Mouse (Mus musculus): Measurements from ENCODE around the gene Thra. TPM values are rescaled to one million over a fixed set of nuclear protein-coding genes. Genes with fewer than 3 reads are reported as not detected.

Thra gene
- polyA plus RNA-seq (2014; fragmentation: Nextera tagmentation; extraction: Ambion mirVana), result 32.0 and 34.7 TPM in 2 replicates

DNA sequence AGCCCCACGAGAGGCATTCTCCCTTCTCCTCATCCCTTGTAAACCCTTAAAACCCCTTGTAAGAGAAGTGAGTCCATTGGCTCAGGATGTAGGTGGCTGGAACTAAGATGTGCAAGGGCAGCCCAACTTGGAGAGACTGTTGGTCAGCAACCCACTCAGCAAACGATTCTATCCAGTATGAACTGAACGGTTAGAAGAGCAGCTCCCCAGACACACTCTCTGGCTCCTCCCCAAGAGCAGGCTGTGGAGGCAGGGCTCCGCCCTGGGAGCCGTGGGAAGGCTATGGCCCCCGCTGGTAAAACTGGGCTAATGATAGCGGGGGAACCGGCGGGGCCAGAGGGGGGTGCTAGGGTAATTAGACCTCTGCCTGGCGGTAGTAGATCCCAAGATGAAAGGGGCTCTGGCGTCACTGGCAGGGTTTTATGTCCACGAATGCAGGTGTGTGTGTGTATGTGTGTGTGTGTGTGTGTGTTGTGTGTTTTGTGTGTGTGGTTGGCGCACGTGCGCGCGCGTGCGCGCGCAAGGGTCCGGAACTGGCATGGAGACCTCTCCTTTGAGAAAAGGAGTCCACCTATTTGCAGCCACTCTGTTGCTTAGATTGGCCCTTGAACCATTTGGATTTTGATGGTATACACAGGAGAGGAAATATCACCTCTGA lies at the start of gene Thra:
Thra (plus strand) TSS at position 246 of the 658 bp plus-strand sequence.
- DNase-seq (ENCODE audit: low spot score), result peak; percentile 77
- Histone ChIP-seq H3K9ac (ENCODE audit: low read length) (peak within 1 kb of the TSS; percentile 92), H3K36me3 (ENCODE audit: control insufficient read depth, insufficient read depth, low read length) (no peaks in the 10 kb centered on the region), H3K9me3 (ENCODE audit: control insufficient read depth, low read length) (no peaks in the 10 kb centered on the region), H3K27me3 (ENCODE audit: control insufficient read depth, insufficient read depth, low read length) (no peaks in the 10 kb centered on the region), H3K27ac (ENCODE audit: low read depth, low read length) (peak within 1 kb of the TSS; percentile 89), H3K4me3 (ENCODE audit: low read depth, low read length) (peak within 1 kb of the TSS; percentile 89), H3K4me1 (ENCODE audit: control insufficient read depth, insufficient read depth, low read length) (peaks cover 44% of the 10 kb centered on the region), H3K4me2 (ENCODE audit: low read depth) (peak within 1 kb of the TSS; percentile 74)
- WGBS, result 2% methylated on average over 22 of the region's 22 CpGs
- peak; percentile 32; the same call in 1 of the 2 replicates for ATAC-seq (ENCODE audit: insufficient read depth, low FRiP score, low TSS enrichment)

DNA sequence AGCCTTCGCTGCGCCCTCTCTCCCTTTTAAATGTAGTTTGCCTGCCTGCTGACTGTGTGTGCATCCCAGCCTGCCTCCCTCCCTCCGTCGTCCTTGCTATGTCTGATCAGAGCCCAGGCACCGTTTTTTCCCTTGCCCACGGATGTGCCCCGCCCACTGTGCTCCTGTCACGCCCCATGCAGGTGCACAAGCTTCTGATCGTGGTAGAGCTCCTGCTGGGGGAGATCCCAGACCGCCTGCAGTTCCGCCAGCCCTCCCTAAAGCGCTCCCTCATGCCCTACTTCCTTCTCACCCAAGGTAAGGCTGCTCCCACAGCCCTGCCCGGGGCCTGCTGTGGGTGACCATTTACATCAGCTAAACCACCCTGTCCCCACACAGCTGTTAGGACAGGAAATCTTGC lies 47.2 kb upstream of the Thra start:
- ATAC-seq (ENCODE audit: insufficient read depth, low FRiP score, low TSS enrichment) (no peak), DNase-seq (ENCODE audit: low spot score) (no peak)
- H3K27ac ChIP-seq (ENCODE audit: low read depth, low read length), result no peak overlapping the region
- no peak overlapping the region for H3K9ac ChIP-seq (ENCODE audit: low read length)
- H3K4me2 ChIP-seq (ENCODE audit: low read depth), result no peak overlapping the region
- WGBS, result 79% methylated on average over 13 of the region's 13 CpGs
- no peaks in the 10 kb centered on the region for H3K9me3 ChIP-seq (ENCODE audit: control insufficient read depth, low read length)
- H3K36me3 ChIP-seq (ENCODE audit: control insufficient read depth, insufficient read depth, low read length), result peaks cover 27% of the 10 kb centered on the region
- no peaks in the 10 kb centered on the region for H3K27me3 ChIP-seq (ENCODE audit: control insufficient read depth, insufficient read depth, low read length)
- no peaks in the 10 kb centered on the region for H3K4me1 ChIP-seq (ENCODE audit: control insufficient read depth, insufficient read depth, low read length)
- H3K4me3 ChIP-seq (ENCODE audit: low read depth, low read length), result no peak overlapping the region

DNA sequence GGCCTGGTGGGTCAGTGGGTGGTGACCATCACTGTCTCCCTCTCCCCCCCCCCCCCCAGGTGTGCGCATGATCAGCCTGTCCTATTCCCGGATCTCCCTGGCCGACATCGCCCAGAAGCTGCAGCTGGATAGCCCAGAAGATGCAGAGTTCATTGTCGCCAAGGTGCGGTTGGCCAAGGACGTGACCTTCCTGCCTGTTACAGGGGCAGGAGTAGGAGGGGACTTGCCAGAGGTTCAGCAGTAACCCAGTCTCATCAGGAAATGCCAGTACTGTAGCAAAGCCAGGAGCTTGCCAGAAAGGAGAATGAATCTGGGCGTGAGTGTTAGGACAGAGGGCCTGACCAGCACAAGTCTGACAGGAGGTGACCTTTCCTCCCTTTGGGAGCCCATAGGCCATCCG lies 46.7 kb upstream of the Thra start:
- peaks cover 27% of the 10 kb centered on the region for H3K36me3 ChIP-seq (ENCODE audit: control insufficient read depth, insufficient read depth, low read length)
- DNase-seq (ENCODE audit: low spot score), result no peak
- no peak overlapping the region for H3K4me2 ChIP-seq (ENCODE audit: low read depth)
- H3K4me3 ChIP-seq (ENCODE audit: low read depth, low read length), result no peak overlapping the region
- H3K9me3 ChIP-seq (ENCODE audit: control insufficient read depth, low read length), result no peaks in the 10 kb centered on the region
- H3K4me1 ChIP-seq (ENCODE audit: control insufficient read depth, insufficient read depth, low read length), result no peaks in the 10 kb centered on the region
- H3K9ac ChIP-seq (ENCODE audit: low read length), result no peak overlapping the region
- no peak for ATAC-seq (ENCODE audit: insufficient read depth, low FRiP score, low TSS enrichment)
- WGBS, result 94% methylated on average over 9 of the region's 9 CpGs
- H3K27ac ChIP-seq (ENCODE audit: low read depth, low read length), result no peak overlapping the region
- H3K27me3 ChIP-seq (ENCODE audit: control insufficient read depth, insufficient read depth, low read length), result no peaks in the 10 kb centered on the region

DNA sequence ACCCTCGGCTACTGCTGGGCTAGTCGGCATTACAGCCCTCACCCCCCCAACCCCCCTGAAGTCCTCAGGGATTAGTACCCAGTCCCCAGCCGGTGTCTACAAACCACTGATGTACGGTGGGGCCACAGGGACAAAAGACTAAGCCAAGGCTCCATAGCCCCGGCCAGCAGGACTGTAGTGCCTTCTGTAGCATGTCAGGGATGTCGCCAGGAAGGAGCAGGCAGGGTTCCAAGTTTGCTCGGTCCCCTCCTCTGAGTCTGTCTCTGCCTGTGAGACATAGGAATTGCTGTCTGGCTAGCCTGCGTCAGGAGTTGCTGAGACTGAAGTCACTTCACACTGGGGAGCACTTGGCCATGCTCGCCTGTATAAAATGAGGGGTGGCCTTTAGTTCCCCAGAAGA lies 46.1 kb upstream of the Thra start:
- Histone ChIP-seq H3K27ac (ENCODE audit: low read depth, low read length) (no peak overlapping the region), H3K4me2 (ENCODE audit: low read depth) (no peak overlapping the region), H3K4me1 (ENCODE audit: control insufficient read depth, insufficient read depth, low read length) (no peaks in the 10 kb centered on the region), H3K9ac (ENCODE audit: low read length) (no peak overlapping the region), H3K9me3 (ENCODE audit: control insufficient read depth, low read length) (no peaks in the 10 kb centered on the region), H3K27me3 (ENCODE audit: control insufficient read depth, insufficient read depth, low read length) (no peaks in the 10 kb centered on the region), H3K36me3 (ENCODE audit: control insufficient read depth, insufficient read depth, low read length) (peaks cover 27% of the 10 kb centered on the region), H3K4me3 (ENCODE audit: low read depth, low read length) (no peak overlapping the region)
- DNase-seq (ENCODE audit: low spot score) (no peak), ATAC-seq (ENCODE audit: insufficient read depth, low FRiP score, low TSS enrichment) (no peak)
- WGBS, result 86% methylated on average over 9 of the region's 9 CpGs

DNA sequence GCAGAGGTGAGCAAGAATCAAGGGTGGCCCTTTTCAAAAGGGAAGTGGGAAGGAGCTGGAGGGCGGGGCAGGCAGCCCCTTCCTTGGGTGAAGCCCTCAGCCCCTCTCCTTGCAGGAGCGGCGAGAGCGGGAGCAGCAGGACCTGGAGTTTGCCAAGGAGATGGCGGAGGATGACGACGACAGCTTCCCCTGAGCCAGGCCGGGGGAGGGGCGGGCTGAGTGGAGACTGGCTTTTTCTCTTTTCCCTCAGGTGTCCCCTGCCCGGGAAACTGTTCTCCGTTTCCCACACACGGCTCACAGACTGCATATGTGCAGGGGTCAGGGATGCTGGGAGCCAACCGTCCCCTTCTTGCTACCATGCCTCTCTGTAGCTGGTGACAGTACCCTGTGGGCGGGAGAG lies 45.0 kb upstream of the Thra start:
- H3K4me3 ChIP-seq (ENCODE audit: low read depth, low read length), result no peak overlapping the region
- ATAC-seq (ENCODE audit: insufficient read depth, low FRiP score, low TSS enrichment) (no peak), DNase-seq (ENCODE audit: low spot score) (no peak)
- no peaks in the 10 kb centered on the region for H3K9me3 ChIP-seq (ENCODE audit: control insufficient read depth, low read length)
- WGBS, result 75% methylated on average over 14 of the region's 14 CpGs
- peaks cover 26% of the 10 kb centered on the region for H3K36me3 ChIP-seq (ENCODE audit: control insufficient read depth, insufficient read depth, low read length)
- no peaks in the 10 kb centered on the region for H3K27me3 ChIP-seq (ENCODE audit: control insufficient read depth, insufficient read depth, low read length)
- H3K4me1 ChIP-seq (ENCODE audit: control insufficient read depth, insufficient read depth, low read length), result no peaks in the 10 kb centered on the region
- no peak overlapping the region for H3K27ac ChIP-seq (ENCODE audit: low read depth, low read length)
- H3K9ac ChIP-seq (ENCODE audit: low read length), result no peak overlapping the region
- no peak overlapping the region for H3K4me2 ChIP-seq (ENCODE audit: low read depth)

DNA sequence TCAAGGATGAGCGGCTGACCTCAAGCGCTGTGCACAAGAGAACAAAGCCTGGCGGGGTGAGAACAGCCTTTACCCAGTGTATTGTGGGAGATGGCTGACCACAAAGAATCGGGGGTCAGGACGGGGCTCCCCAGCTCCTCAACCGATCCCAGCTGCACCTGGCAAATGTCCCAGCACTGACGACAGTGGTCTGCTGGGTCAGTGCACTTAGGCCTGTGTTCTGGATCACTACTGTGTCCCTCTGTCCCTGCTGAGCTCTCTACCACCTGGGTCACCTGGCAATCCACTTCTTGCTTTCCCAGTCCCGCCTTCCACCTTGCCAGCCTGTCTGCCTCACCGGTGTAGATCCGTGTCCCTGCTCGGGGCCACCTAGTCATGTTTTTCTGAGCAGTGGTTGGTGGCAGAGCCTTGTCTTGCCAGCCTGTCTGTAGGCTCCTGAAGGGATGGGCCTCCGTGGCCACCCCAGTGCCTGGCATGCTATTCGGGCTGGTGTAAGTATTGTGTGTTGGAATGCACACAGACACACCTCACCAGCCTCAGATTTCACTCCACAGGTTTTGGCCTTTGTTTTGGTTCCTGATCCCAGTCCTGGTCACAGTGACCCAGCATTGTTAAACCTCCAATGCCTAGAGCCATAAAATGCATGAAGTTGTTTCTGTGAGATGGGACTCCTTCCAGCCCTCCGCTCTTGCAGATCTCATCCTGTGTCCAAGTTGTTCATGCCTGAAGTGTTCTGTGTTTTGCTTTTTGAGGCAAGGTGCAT lies 43.8 kb upstream of the Thra start:
- H3K4me3 ChIP-seq (ENCODE audit: low read depth, low read length), result no peak overlapping the region
- no peak overlapping the region for H3K27ac ChIP-seq (ENCODE audit: low read depth, low read length)
- no peaks in the 10 kb centered on the region for H3K27me3 ChIP-seq (ENCODE audit: control insufficient read depth, insufficient read depth, low read length)
- ATAC-seq (ENCODE audit: insufficient read depth, low FRiP score, low TSS enrichment), result no peak
- H3K9ac ChIP-seq (ENCODE audit: low read length), result no peak overlapping the region
- H3K4me2 ChIP-seq (ENCODE audit: low read depth), result no peak overlapping the region
- peaks cover 20% of the 10 kb centered on the region for H3K36me3 ChIP-seq (ENCODE audit: control insufficient read depth, insufficient read depth, low read length)
- no peaks in the 10 kb centered on the region for H3K4me1 ChIP-seq (ENCODE audit: control insufficient read depth, insufficient read depth, low read length)
- 90% methylated on average over 14 of the region's 14 CpGs for WGBS
- DNase-seq (ENCODE audit: low spot score), result no peak
- H3K9me3 ChIP-seq (ENCODE audit: control insufficient read depth, low read length), result no peaks in the 10 kb centered on the region

DNA sequence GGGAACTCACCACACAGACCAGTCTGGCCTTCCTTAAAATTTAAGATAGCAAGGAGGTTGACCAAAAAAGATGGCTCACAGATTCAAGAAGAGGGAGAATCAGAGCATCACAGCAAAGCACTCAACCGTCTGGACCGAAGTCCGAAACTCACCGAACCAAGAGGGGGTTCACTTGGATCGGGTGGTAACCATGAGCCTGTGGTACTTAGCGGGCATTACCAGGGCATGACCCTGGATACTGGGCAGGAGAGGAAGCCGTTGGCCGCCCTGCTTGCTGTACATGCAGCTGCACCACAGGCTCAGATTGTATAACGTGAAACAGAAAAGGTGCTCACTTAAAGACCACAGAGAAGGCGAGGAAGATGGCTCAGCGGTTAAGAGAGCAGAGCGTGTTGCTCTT lies 43.2 kb upstream of the Thra start:
- no peak overlapping the region for H3K27ac ChIP-seq (ENCODE audit: low read depth, low read length)
- H3K4me3 ChIP-seq (ENCODE audit: low read depth, low read length), result no peak overlapping the region
- no peaks in the 10 kb centered on the region for H3K4me1 ChIP-seq (ENCODE audit: control insufficient read depth, insufficient read depth, low read length)
- no peak overlapping the region for H3K4me2 ChIP-seq (ENCODE audit: low read depth)
- no peak for DNase-seq (ENCODE audit: low spot score)
- H3K27me3 ChIP-seq (ENCODE audit: control insufficient read depth, insufficient read depth, low read length), result no peaks in the 10 kb centered on the region
- WGBS, result 91% methylated on average over 12 of the region's 12 CpGs
- no peaks in the 10 kb centered on the region for H3K9me3 ChIP-seq (ENCODE audit: control insufficient read depth, low read length)
- H3K36me3 ChIP-seq (ENCODE audit: control insufficient read depth, insufficient read depth, low read length), result peaks cover 15% of the 10 kb centered on the region
- H3K9ac ChIP-seq (ENCODE audit: low read length), result no peak overlapping the region
- ATAC-seq (ENCODE audit: insufficient read depth, low FRiP score, low TSS enrichment), result no peak

DNA sequence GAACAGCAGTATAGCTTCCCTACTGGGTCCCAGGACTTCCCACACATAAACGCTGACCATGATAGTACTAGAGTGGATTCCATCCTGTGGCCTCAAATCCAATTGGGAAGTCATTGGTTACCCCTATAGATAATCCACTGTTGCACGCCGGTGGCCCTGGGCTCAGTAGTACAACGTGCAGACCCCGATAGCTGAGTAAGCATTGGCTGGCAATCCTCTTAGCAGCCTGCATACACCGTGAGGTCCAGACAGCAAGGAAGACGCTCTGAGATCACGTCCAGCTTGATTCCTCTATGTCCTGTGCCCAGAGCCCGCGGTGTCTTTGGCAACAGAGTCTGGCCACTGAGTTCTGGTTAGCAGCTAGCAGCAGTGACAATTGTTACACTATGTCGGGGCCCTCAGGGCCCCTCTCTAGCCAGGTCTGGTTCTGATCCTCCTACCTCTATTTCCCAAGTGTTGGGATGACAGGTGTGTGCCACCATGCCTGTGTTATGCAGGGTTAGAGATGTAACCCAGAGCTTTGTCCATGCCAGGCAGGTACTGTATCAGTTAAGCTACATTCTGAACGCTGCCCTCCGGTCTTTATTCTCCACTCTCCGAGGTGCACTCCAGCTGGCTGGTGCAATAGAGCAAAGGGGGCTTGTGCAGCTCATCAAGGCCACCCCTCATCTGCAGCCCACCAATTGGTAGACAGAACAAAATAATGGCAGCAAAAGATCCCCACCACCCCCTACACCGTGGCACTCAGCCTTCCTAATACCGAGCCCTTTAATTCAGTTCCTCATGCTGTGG lies 41.4 kb upstream of the Thra start:
- Histone ChIP-seq H3K27ac (ENCODE audit: low read depth, low read length) (no peak overlapping the region), H3K4me3 (ENCODE audit: low read depth, low read length) (no peak overlapping the region), H3K27me3 (ENCODE audit: control insufficient read depth, insufficient read depth, low read length) (no peaks in the 10 kb centered on the region), H3K4me1 (ENCODE audit: control insufficient read depth, insufficient read depth, low read length) (no peaks in the 10 kb centered on the region), H3K36me3 (ENCODE audit: control insufficient read depth, insufficient read depth, low read length) (peaks cover 7% of the 10 kb centered on the region), H3K9ac (ENCODE audit: low read length) (no peak overlapping the region), H3K9me3 (ENCODE audit: control insufficient read depth, low read length) (no peaks in the 10 kb centered on the region), H3K4me2 (ENCODE audit: low read depth) (no peak overlapping the region)
- DNase-seq (ENCODE audit: low spot score) (no peak), ATAC-seq (ENCODE audit: insufficient read depth, low FRiP score, low TSS enrichment) (no peak)
- 90% methylated on average over 16 of the region's 16 CpGs for WGBS
